In the genomic region with DNA sequence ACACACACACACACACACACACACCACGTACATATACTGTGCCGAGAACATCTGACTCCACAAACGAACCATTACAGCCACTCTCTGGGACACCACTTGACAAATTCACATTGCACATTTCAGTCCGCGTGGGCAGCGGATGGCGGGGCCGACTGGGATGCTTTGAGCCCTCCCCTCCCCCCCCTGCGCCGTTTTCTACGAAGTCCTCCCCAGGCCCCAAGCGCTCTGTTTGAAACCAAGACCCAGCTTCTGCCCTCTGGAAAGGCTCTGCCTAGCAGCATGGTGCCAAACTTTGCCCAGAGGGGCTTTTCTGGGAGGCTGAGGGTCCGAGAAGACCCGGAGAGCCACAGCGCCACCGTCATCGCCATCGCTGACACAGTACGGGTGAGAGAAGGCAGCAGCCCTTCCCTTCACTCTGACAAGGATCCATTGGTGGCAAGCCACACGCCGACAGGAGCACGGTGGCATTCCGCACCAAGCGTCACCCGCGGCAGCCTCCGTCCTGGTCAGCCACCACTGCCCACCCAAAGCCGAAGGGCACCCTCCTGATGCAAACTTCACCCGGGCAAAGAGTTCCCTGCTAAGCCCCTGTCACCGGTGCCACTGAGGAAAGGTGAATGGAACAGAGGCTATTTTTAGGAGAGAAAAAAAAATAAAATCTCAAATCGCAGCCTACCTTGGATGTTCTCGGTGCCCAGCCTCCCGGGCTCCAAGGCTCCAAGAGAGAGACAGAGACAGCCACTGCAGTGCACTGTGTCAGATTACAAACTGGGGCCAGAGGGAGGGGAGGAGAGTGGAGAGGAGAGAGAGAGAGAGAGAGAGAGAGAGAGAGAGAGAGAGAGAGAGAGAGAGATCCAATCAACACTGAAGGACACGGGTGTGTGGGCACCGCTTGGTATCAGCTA, we compare ENCODE assay signal across 8 mouse cellular contexts. TPM values are rescaled to one million over a fixed set of nuclear protein-coding genes. Genes with fewer than 3 reads are reported as not detected.
DNase-seq lines count a peak whose midpoint lies in the region; ATAC-seq and TF ChIP-seq lines count a peak whose summit lies in the region.

No protein-coding gene starts in this region.

- DNase-seq in liver, embryonic 11.5 days (ENCODE audit: low spot score): no peak
- DNase-seq in liver, postnatal 0 days: no peak
- DNase-seq in left cerebral cortex, adult 8-10 months (ENCODE audit: low spot score in 2 of 2): peak; percentile 58 to 70
- no peak for DNase-seq in adipocyte (ENCODE audit: low spot score)
- no peak for DNase-seq in gastrocnemius, postnatal 14 days
- DNase-seq in natural killer cell, adult 2 months (ENCODE audit: low spot score in 2 of 2): no peak

- ATAC-seq in liver, embryonic 11.5 days (replicated peaks; ENCODE audit: low FRiP score): no peak
- no peak for ATAC-seq in liver, postnatal 0 days
- ATAC-seq in forebrain, embryonic 12.5 days (ENCODE audit: low FRiP score): peak; percentile 72
- peak; percentile 84 for ATAC-seq in neural tube, embryonic 15.5 days (ENCODE audit: low FRiP score)

- no peak for TF ChIP-seq CTCF in liver, postnatal 0 days (IDR thresholded peaks at IDR 0.05; ENCODE audit: low read depth)

- no peak for TF ChIP-seq EP300 in liver, postnatal 0 days (IDR thresholded peaks at IDR 0.05; ENCODE audit: low read depth)

- H3K9ac ChIP-seq in liver, embryonic 11.5 days (ENCODE audit: low read depth, low read length): no peak overlapping the region
- H3K9ac ChIP-seq in liver, postnatal 0 days (replicated peaks): no peak overlapping the region
- peak overlapping the region; percentile 61 for H3K9ac ChIP-seq in forebrain, embryonic 12.5 days
- H3K9ac ChIP-seq in neural tube, embryonic 15.5 days (replicated peaks): peak overlapping the region; percentile 77

- H3K4me2 ChIP-seq in liver, embryonic 11.5 days: peak overlapping the region; percentile 66
- H3K4me2 ChIP-seq in liver, postnatal 0 days (ENCODE audit: low read depth, low read length): no peak overlapping the region
- H3K4me2 ChIP-seq in forebrain, embryonic 12.5 days: peak overlapping the region; percentile 74
- peak overlapping the region; percentile 67 for H3K4me2 ChIP-seq in neural tube, embryonic 15.5 days

- H3K27me3 ChIP-seq in liver, embryonic 11.5 days (replicated peaks; ENCODE audit: control insufficient read depth, insufficient read depth, low read length): peaks cover 15% of the 10 kb centered on the region
- H3K27me3 ChIP-seq in liver, postnatal 0 days (ENCODE audit: insufficient read depth, low read length): peaks cover 4% of the 10 kb centered on the region; the same call in 1 of the 2 replicates
- H3K27me3 ChIP-seq in forebrain, embryonic 12.5 days: peaks cover 26% of the 10 kb centered on the region
- no peaks in the 10 kb centered on the region for H3K27me3 ChIP-seq in neural tube, embryonic 15.5 days (replicated peaks)

- H3K36me3 ChIP-seq in liver, embryonic 11.5 days (ENCODE audit: control insufficient read depth, insufficient read depth, low read length): no peaks in the 10 kb centered on the region
- no peaks in the 10 kb centered on the region for H3K36me3 ChIP-seq in liver, postnatal 0 days (replicated peaks; ENCODE audit: insufficient read depth, low read length)
- no peaks in the 10 kb centered on the region for H3K36me3 ChIP-seq in forebrain, embryonic 12.5 days (replicated peaks)
- H3K36me3 ChIP-seq in neural tube, embryonic 15.5 days: no peaks in the 10 kb centered on the region

- 6% methylated on average over 35 of the region's 35 CpGs for WGBS in liver, embryonic 11.5 days
- WGBS in liver, postnatal 0 days (ENCODE audit: insufficient replicate concordance): 2% methylated on average over 34 of the region's 35 CpGs
- WGBS in forebrain, embryonic 12.5 days: under 1% methylated on average over 35 of the region's 35 CpGs
- WGBS in neural tube, embryonic 15.5 days: under 1% methylated on average over 35 of the region's 35 CpGs

- no peaks in the 10 kb centered on the region for H3K9me3 ChIP-seq in liver, embryonic 11.5 days (ENCODE audit: control insufficient read depth, low read length)
- no peaks in the 10 kb centered on the region for H3K9me3 ChIP-seq in liver, postnatal 0 days (ENCODE audit: low read length)
- 0 out of 2 replicates have a peak, but pooled peaks cover 6% of the 10 kb centered on the region for H3K9me3 ChIP-seq in forebrain, embryonic 12.5 days
- no peaks in the 10 kb centered on the region for H3K9me3 ChIP-seq in neural tube, embryonic 15.5 days (replicated peaks)

- no peaks in the 10 kb centered on the region for H3K4me1 ChIP-seq in liver, embryonic 11.5 days (replicated peaks; ENCODE audit: control insufficient read depth, insufficient read depth, low read length)
- no peaks in the 10 kb centered on the region for H3K4me1 ChIP-seq in liver, postnatal 0 days (ENCODE audit: insufficient read depth)
- peaks cover 15% of the 10 kb centered on the region for H3K4me1 ChIP-seq in forebrain, embryonic 12.5 days
- peaks cover 34% of the 10 kb centered on the region for H3K4me1 ChIP-seq in neural tube, embryonic 15.5 days

- H3K4me3 ChIP-seq in liver, embryonic 11.5 days (ENCODE audit: low read depth, low read length): peak overlapping the region; percentile 33
- H3K4me3 ChIP-seq in liver, postnatal 0 days (ENCODE audit: low read depth, low read length): no peak overlapping the region
- H3K4me3 ChIP-seq in forebrain, embryonic 12.5 days (replicated peaks): peak overlapping the region; percentile 49
- H3K4me3 ChIP-seq in neural tube, embryonic 15.5 days (replicated peaks): peak overlapping the region; percentile 67

- intact Hi-C loops in gastrocnemius, postnatal 14 days (cut with DNase I; ENCODE audit: low total_unique reads): no loop called here

- no peak overlapping the region for H3K27ac ChIP-seq in liver, embryonic 11.5 days (ENCODE audit: low read depth, low read length)
- no peak overlapping the region for H3K27ac ChIP-seq in liver, postnatal 0 days (ENCODE audit: low read depth)
- peak overlapping the region; percentile 56; the same call in 1 of the 2 replicates for H3K27ac ChIP-seq in forebrain, embryonic 12.5 days
- H3K27ac ChIP-seq in neural tube, embryonic 15.5 days (replicated peaks): peak overlapping the region; percentile 93

RNA-seq across cellular contexts. Expression of gene Rimbp2, which starts 0.7 kb away (rescaled TPM):
- polyA plus RNA-seq in liver, embryonic 11.5 days (2014; fragmentation: Nextera tagmentation; extraction: Ambion mirVana): 0.12 and 0.37 TPM in 2 replicates
- polyA plus RNA-seq in liver, postnatal 0 days (2015; fragmentation: Nextera tagmentation; extraction: Ambion mirVana): not detected in 2 replicates
- 1.00 and 1.3 TPM in 2 replicates for polyA plus RNA-seq in forebrain, embryonic 12.5 days (2016; fragmentation: Nextera tagmentation; extraction: Ambion mirVana)
- total RNA-seq in left cerebral cortex, adult 8-10 months (2022): 100 to 1,000 TPM; 101 to 129 (median 109) TPM
- polyA plus RNA-seq in neural tube, embryonic 15.5 days (2015; fragmentation: Nextera tagmentation; extraction: Ambion mirVana): 5.8 and 7.0 TPM in 2 replicates
- under 1 TPM in 1 of 2 experiments, not detected in 1; 0.12 TPM for total RNA-seq in gastrocnemius, postnatal 14 days (2021)

RNA-seq across cellular contexts. Expression of gene Stx2, which starts 55.8 kb away (rescaled TPM):
- 87.3 and 98.4 TPM in 2 replicates for polyA plus RNA-seq in liver, embryonic 11.5 days (2014; fragmentation: Nextera tagmentation; extraction: Ambion mirVana)
- polyA plus RNA-seq in liver, postnatal 0 days (2015; fragmentation: Nextera tagmentation; extraction: Ambion mirVana): 30.9 and 35.6 TPM in 2 replicates
- 23.1 and 25.7 TPM in 2 replicates for polyA plus RNA-seq in forebrain, embryonic 12.5 days (2016; fragmentation: Nextera tagmentation; extraction: Ambion mirVana)
- total RNA-seq in left cerebral cortex, adult 8-10 months (2022): 10 to 100 TPM; 20.9 to 27.5 (median 22.3) TPM
- 20.1 and 20.5 TPM in 2 replicates for polyA plus RNA-seq in neural tube, embryonic 15.5 days (2015; fragmentation: Nextera tagmentation; extraction: Ambion mirVana)
- 10 to 100 TPM in 1 of 2 experiments, 1 to 10 TPM in 1; 8.7 to 10.4 TPM for total RNA-seq in gastrocnemius, postnatal 14 days (2021)

Comparison
In these comparisons a context has a peak if more than half of its experiments do, and no peak if none do; other contexts are left out.
1. ATAC-seq: peak in forebrain, embryonic 12.5 days (single experiment) and neural tube, embryonic 15.5 days (single experiment); none in liver, embryonic 11.5 days (single experiment) and liver, postnatal 0 days (single experiment).
2. DNase-seq: peak in left cerebral cortex, adult 8-10 months (2 of 2); none in liver, embryonic 11.5 days (single experiment), liver, postnatal 0 days (single experiment), adipocyte (single experiment), gastrocnemius, postnatal 14 days (single experiment) and natural killer cell, adult 2 months (0 of 2).
3. H3K27ac ChIP-seq: peak in forebrain, embryonic 12.5 days (single experiment) and neural tube, embryonic 15.5 days (single experiment); none in liver, embryonic 11.5 days (single experiment) and liver, postnatal 0 days (single experiment).
4. H3K9ac ChIP-seq: peak in forebrain, embryonic 12.5 days (single experiment) and neural tube, embryonic 15.5 days (single experiment); none in liver, embryonic 11.5 days (single experiment) and liver, postnatal 0 days (single experiment).